Mouse (Mus musculus) liver, adult 2 months (tissue): Measurements from ENCODE around the gene Srgap3. TPM values are rescaled to one million over a fixed set of nuclear protein-coding genes. Genes with fewer than 3 reads are reported as not detected.

Experiments used
- DNase-seq: peaks from one replicate; pipeline ENCODE4 v3.0.0-alpha.2; 2011; ENCODE audit warnings: low read depth, low spot score; ENCODE audit errors: extremely low read depth
- H3K27ac ChIP-seq: fragments of 200-500 bp; replicated peaks from 2 replicates; pipeline ENCODE4 v1.5.1; 2012; ENCODE audit warnings: low read depth, mild to moderate bottlenecking, control low read depth, inconsistent platforms, low read length; ENCODE audit not compliant: insufficient read depth
- H3K27me3 ChIP-seq: fragments of 200-500 bp; 2 replicates; pipeline ENCODE4 v1.6.1; 2012; ENCODE audit warnings: mild to moderate bottlenecking, moderate library complexity, low read length, inconsistent platforms; ENCODE audit not compliant: control insufficient read depth, insufficient read depth
- H3K36me3 ChIP-seq: fragments of 200-500 bp; 2 replicates; pipeline ENCODE4 v1.6.1; 2012; ENCODE audit warnings: low read length, inconsistent platforms; ENCODE audit not compliant: control insufficient read depth, insufficient read depth
- H3K4me1 ChIP-seq: fragments of 200-500 bp; 2 replicates; pipeline ENCODE4 v1.6.1; 2011; ENCODE audit warnings: low read length; ENCODE audit not compliant: control insufficient read depth, insufficient read depth
- H3K4me3 ChIP-seq: fragments of 200-500 bp; 2 replicates; pipeline ENCODE4 v1.5.1; 2011; ENCODE audit warnings: low read depth, mild to moderate bottlenecking, control low read depth, low read length, moderate library complexity; ENCODE audit not compliant: insufficient read depth
- H3K79me2 ChIP-seq: fragments of 200-500 bp; 2 replicates; pipeline ENCODE4 v1.6.1; 2012; ENCODE audit warnings: inconsistent platforms, mild to moderate bottlenecking, low read length, moderate library complexity; ENCODE audit not compliant: control insufficient read depth, insufficient read depth
- H3K9ac ChIP-seq: fragments of 200-500 bp; 2 replicates; pipeline ENCODE4 v1.6.1; 2012; ENCODE audit warnings: low read depth, mild to moderate bottlenecking, control low read depth, inconsistent platforms, low read length
- CTCF ChIP-seq: fragments of 200-500 bp; IDR thresholded peaks from 2 replicates; pipeline ENCODE4 v1.5.1; 2011; ENCODE audit warnings: low read depth, low read length, control low read depth
- POLR2A ChIP-seq: fragments of 200-500 bp; IDR thresholded peaks from 2 replicates; pipeline ENCODE4 v1.6.1; 2011; ENCODE audit warnings: low read length, control low read depth; ENCODE audit not compliant: insufficient read depth; ENCODE audit errors: extremely low read depth
- WGBS: fragments of 180-500 bp; shearing (Covaris S2); methylation state at CpG from one replicate; pipeline ENCODE4 v1.1.7; 2018; 5-methylcytosine and 5-hydroxymethylcytosine counted together
- polyA plus RNA-seq: library from polyadenylated mRNA; depleted of rRNA; stranded (reverse); fragments of >200 nt; gene quantifications from 2 replicates; pipeline ENCODE4 v1.2.3, GENCODE M21; 2012
- total RNA-seq: library from RNA; depleted of rRNA; stranded (reverse); fragments of >200 nt; gene quantifications from 2 replicates; pipeline ENCODE4 v1.2.3, GENCODE M21; 2014

The Srgap3 gene
- total and polyA plus RNA-seq, 2 experiments: 0.69 to 0.83 TPM

DNA sequence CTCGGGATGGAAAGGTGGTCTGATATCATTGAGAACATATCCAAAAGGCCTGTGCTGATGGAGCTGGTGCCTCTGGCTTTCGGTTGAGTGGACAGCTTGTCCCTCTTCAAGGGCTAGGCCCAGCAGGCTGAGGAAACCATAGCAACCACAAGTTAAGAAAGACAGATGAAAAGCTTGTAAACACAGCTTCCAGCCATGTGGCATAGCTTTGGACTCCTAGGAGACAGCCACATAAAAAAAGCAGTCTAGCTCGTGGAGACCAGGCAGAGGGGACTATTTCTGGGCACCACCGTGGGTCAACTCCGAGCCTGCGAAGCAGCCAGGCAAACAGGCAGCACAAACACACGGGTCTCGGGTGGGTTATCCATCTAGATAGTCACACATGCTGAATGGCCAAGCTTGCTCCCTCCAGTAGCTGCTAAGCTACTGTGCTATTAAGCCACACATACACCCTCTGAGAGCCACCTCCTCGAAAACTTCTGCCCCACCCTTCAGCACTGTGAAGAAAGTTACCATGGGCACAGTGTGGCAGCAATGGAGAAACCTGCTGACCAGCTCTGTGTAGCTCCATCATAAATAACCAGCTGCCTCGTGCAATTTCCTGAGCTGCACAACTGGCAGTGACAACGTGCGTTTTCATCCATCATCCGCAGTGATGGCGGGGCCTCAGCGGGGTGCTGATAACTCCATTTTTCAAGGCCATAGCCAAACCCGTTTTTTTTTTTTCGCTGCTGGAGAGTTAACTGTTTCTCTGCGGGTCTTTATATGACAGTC, 26.0 kb upstream of the Srgap3 start:
- no peak overlapping the region for H3K27ac ChIP-seq
- H3K4me1 ChIP-seq: no peaks in the 10 kb centered on the region
- WGBS: 40% methylated on average over 18 of the region's 18 CpGs
- DNase-seq: no peak
- no peaks in the 10 kb centered on the region for H3K27me3 ChIP-seq
- no peak for TF ChIP-seq POLR2A
- TF ChIP-seq CTCF: no peak
- H3K36me3 ChIP-seq: no peaks in the 10 kb centered on the region
- H3K9ac ChIP-seq: no peak overlapping the region
- no peaks in the 10 kb centered on the region for H3K79me2 ChIP-seq
- no peak overlapping the region for H3K4me3 ChIP-seq

DNA sequence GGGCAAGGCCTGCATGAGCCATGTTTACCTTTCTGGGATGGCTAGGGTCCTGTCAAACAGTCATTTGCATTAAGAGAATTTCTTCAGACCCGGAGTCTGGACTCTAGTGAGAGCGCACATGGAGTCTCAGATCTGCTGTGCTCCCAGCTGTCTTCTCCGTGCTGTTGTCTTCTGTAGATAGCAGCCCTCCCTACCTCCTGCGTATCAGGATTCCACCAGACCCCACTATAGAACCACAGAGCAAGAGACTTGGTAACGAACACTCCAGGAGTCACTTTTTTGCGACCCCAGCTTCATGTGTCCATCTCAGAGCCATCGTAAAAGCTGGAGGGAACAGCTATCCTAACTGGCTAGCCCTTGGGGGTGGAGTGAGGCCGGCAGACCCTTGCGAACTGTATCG, 25.1 kb upstream of the Srgap3 start:
- Histone ChIP-seq H3K79me2 (no peaks in the 10 kb centered on the region), H3K36me3 (no peaks in the 10 kb centered on the region), H3K27ac (no peak overlapping the region), H3K4me3 (no peak overlapping the region), H3K27me3 (no peaks in the 10 kb centered on the region), H3K4me1 (no peaks in the 10 kb centered on the region), H3K9ac (no peak overlapping the region)
- WGBS: 70% methylated on average over 10 of the region's 10 CpGs
- no peak for DNase-seq
- no peak for TF ChIP-seq CTCF
- no peak for TF ChIP-seq POLR2A

DNA sequence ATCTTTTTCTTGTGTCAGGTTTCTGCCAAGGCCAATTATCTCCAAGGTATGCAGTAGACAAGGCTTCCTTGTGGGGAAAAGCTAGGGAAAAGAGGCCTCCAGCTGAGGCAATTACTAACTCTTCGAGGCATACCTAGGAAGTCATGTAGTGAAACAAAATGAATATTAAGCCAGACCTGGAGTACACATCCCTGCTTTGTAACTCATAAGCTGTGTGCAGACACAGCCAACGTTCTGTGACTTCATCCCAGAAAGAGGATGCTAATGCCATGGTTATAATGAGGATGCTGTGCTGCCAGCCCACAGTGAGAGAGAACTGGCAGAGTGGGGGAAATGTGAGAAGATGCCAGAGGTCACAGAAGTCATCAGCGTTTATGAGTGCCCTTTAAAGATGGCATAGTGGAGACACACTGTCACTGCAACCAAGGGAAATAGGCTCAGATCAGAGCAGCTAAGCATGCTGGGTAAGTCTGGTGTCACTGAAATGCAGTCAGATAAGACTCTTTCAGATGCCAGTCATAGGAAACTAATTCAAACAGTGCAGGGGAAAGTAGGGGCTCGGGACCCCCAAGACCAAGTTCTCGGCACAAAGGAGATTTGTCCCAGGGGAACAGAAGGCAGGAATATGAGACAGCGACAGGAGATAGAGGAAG, 24.2 kb upstream of the Srgap3 start:
- Histone ChIP-seq H3K9ac (no peak overlapping the region), H3K27ac (no peak overlapping the region), H3K27me3 (no peaks in the 10 kb centered on the region), H3K36me3 (no peaks in the 10 kb centered on the region), H3K79me2 (no peaks in the 10 kb centered on the region), H3K4me1 (no peaks in the 10 kb centered on the region), H3K4me3 (no peak overlapping the region)
- no peak for TF ChIP-seq POLR2A
- TF ChIP-seq CTCF: no peak
- DNase-seq: no peak
- WGBS: 72% methylated on average over 6 of the region's 6 CpGs

DNA sequence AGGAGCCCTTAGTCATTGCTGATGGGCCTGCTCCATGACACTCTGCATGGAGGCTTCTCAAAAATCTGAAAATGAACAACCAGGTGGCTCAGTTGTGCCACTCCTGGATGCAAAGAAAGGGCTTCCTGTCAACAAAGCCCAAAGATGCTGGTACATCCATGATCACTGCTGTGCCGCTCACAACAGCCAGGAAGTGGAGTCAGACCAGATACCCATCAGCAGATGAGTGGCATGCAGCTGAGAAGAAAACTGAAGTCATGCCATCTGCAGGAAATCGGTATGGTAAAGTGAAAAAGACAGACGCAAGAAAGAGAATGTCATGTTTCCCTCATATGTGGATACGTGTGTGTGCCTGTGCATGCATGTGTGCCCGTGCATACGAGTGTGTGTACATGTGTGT, 20.3 kb upstream of the Srgap3 start:
- no peak for DNase-seq
- Histone ChIP-seq H3K36me3 (no peaks in the 10 kb centered on the region), H3K4me1 (no peaks in the 10 kb centered on the region), H3K27ac (no peak overlapping the region), H3K4me3 (no peak overlapping the region), H3K79me2 (no peaks in the 10 kb centered on the region), H3K9ac (no peak overlapping the region), H3K27me3 (no peaks in the 10 kb centered on the region)
- WGBS: 86% methylated on average over 6 of the region's 6 CpGs
- TF ChIP-seq POLR2A (no peak), CTCF (no peak)

DNA sequence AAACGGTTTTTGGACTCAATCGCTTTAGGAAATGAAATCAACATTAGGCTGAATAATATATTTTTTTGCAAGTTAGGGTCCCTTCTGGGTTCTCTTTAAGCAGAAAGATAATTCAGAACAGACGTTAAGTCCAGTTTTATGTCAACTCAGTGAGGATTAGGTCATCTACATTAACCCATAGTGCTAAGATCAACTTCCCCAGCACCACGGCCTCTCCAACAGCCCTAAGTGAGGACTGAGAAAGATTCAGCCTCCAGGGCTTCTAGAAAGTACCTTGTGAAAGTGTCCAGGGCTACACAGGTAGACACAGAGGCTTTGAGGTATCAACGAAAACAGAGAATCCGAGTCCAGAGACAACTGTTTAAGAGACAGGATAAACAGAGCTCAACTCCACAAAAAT, 11.3 kb upstream of the Srgap3 start:
- H3K27me3 ChIP-seq: no peaks in the 10 kb centered on the region
- H3K9ac ChIP-seq: no peak overlapping the region
- no peaks in the 10 kb centered on the region for H3K36me3 ChIP-seq
- no peak for DNase-seq
- H3K27ac ChIP-seq: no peak overlapping the region
- H3K79me2 ChIP-seq: no peaks in the 10 kb centered on the region
- no peaks in the 10 kb centered on the region for H3K4me1 ChIP-seq
- TF ChIP-seq POLR2A (no peak), CTCF (no peak)
- H3K4me3 ChIP-seq: no peak overlapping the region
- WGBS: 84% methylated on average over 6 of the region's 6 CpGs
